Mouse (Mus musculus) cortical plate, adult 2 months (tissue): ENCODE measurements around the gene Cacna1h.

Experiments
- CTCF ChIP-seq: fragments of 200-500 bp; IDR thresholded peaks from 2 replicates; pipeline ENCODE4 v1.5.1; 2011; ENCODE audit warnings: mild to moderate bottlenecking, control low read depth, low read length; ENCODE audit not compliant: insufficient read depth; ENCODE audit errors: extremely low read depth
- POLR2A ChIP-seq: fragments of 200-500 bp; IDR thresholded peaks from 2 replicates; pipeline ENCODE4 v1.6.1; 2011; ENCODE audit warnings: mild to moderate bottlenecking, low read length, control low read depth; ENCODE audit not compliant: insufficient read depth; ENCODE audit errors: extremely low read depth

- TF ChIP-seq CTCF (no peak), POLR2A (no peak)
These were observed 15.6 kb downstream of the Cacna1h start for GRCm38 (mm10) chr17:25417990-25418389.
